Mouse (Mus musculus): ENCODE measurements at regions not wholly inside any gene's neighbourhood (a gene's known extent, or its start where the extent isn't known, plus 50 kb on each side); places are given as distances from the start of the nearest gene placed in this dataset.
A peak's percentile ranks its signal among the peaks of the same experiment; 100 is the strongest.

- H3K9ac ChIP-seq, result no peak overlapping the region
- ATAC-seq, result peak; percentile 40
- WGBS, result 45% methylated on average over 11 of the region's 11 CpGs
Measured at GRCm38 (mm10) chr9:120733681-120734465, 162.6 kb downstream of the Rpl14 start.

GRCm38 (mm10) chr9:120735217-120735616 is 164.0 kb downstream of the Rpl14 start:
- WGBS, result 72% methylated on average over 7 of the region's 7 CpGs
- no peak for ATAC-seq
- H3K9ac ChIP-seq, result no peak overlapping the region
- H3K4me2 ChIP-seq (replicated peaks), result no peak overlapping the region
- no peaks in the 10 kb centered on the region for H3K27me3 ChIP-seq (replicated peaks)
- H3K27ac ChIP-seq, result no peak overlapping the region
- no peaks in the 10 kb centered on the region for H3K9me3 ChIP-seq
- H3K36me3 ChIP-seq, result no peaks in the 10 kb centered on the region
- peaks cover 36% of the 10 kb centered on the region for H3K4me1 ChIP-seq (replicated peaks)
- no peak overlapping the region for H3K4me3 ChIP-seq (replicated peaks)

More at GRCm38 (mm10) chr9:120733681-120734465, 162.6 kb downstream of the Rpl14 start:
- Histone ChIP-seq H3K4me1 (replicated peaks) (peaks cover 23% of the 10 kb centered on the region), H3K27me3 (replicated peaks) (no peaks in the 10 kb centered on the region), H3K27ac (no peak overlapping the region), H3K36me3 (no peaks in the 10 kb centered on the region), H3K9me3 (no peaks in the 10 kb centered on the region), H3K4me3 (replicated peaks) (no peak overlapping the region), H3K4me2 (replicated peaks) (no peak overlapping the region)

GRCm38 (mm10) chr9:120737956-120738355 is 166.7 kb downstream of the Rpl14 start:
- H3K4me1 ChIP-seq (replicated peaks), result peaks cover 28% of the 10 kb centered on the region
- no peak overlapping the region for H3K4me3 ChIP-seq (replicated peaks)
- 0 out of 2 replicates have a peak overlapping the region, but pooled peaks have one; percentile 1 for H3K27ac ChIP-seq
- 27% methylated on average over 1 of the region's 1 CpGs for WGBS
- H3K9ac ChIP-seq, result no peak overlapping the region
- peak; percentile 87 for ATAC-seq
- no peaks in the 10 kb centered on the region for H3K9me3 ChIP-seq
- no peaks in the 10 kb centered on the region for H3K27me3 ChIP-seq (replicated peaks)
- no peak overlapping the region for H3K4me2 ChIP-seq (replicated peaks)
- no peaks in the 10 kb centered on the region for H3K36me3 ChIP-seq

GRCm38 (mm10) chr9:120739199-120739952 is 168.1 kb downstream of the Rpl14 start:
- no peaks in the 10 kb centered on the region for H3K27me3 ChIP-seq (replicated peaks)
- 0 out of 2 replicates have a peak overlapping the region, but pooled peaks have one; percentile 9 for H3K9ac ChIP-seq
- WGBS, result 42% methylated on average over 14 of the region's 14 CpGs
- H3K4me3 ChIP-seq (replicated peaks), result no peak overlapping the region
- H3K9me3 ChIP-seq, result no peaks in the 10 kb centered on the region
- H3K4me2 ChIP-seq (replicated peaks), result no peak overlapping the region
- H3K4me1 ChIP-seq (replicated peaks), result peaks cover 20% of the 10 kb centered on the region
- peak overlapping the region; percentile 61 for H3K27ac ChIP-seq
- no peaks in the 10 kb centered on the region for H3K36me3 ChIP-seq
- peak; percentile 46; the same call in 1 of the 2 replicates for ATAC-seq

GRCm38 (mm10) chr9:120739953-120740524 is 168.8 kb downstream of the Rpl14 start:
- no peaks in the 10 kb centered on the region for H3K27me3 ChIP-seq (replicated peaks)

GRCm38 (mm10) chr9:120741521-120741920 is 170.3 kb downstream of the Rpl14 start:
- H3K36me3 ChIP-seq, result no peaks in the 10 kb centered on the region
- no peak for ATAC-seq
- H3K4me2 ChIP-seq (replicated peaks), result no peak overlapping the region
- H3K4me3 ChIP-seq (replicated peaks), result no peak overlapping the region
- H3K9ac ChIP-seq, result no peak overlapping the region
- no peak overlapping the region for H3K27ac ChIP-seq
- no peaks in the 10 kb centered on the region for H3K27me3 ChIP-seq (replicated peaks)
- H3K9me3 ChIP-seq, result no peaks in the 10 kb centered on the region
- H3K4me1 ChIP-seq (replicated peaks), result peaks cover 20% of the 10 kb centered on the region
- WGBS, result 82% methylated on average over 2 of the region's 2 CpGs

More at GRCm38 (mm10) chr9:120739953-120740524, 168.8 kb downstream of the Rpl14 start:
- Histone ChIP-seq H3K9me3 (no peaks in the 10 kb centered on the region), H3K9ac (0 out of 2 replicates have a peak overlapping the region, but pooled peaks have one; percentile 9), H3K36me3 (no peaks in the 10 kb centered on the region), H3K27ac (peak overlapping the region; percentile 61), H3K4me2 (replicated peaks) (no peak overlapping the region), H3K4me1 (replicated peaks) (peaks cover 20% of the 10 kb centered on the region), H3K4me3 (replicated peaks) (no peak overlapping the region)
- 36% methylated on average over 6 of the region's 6 CpGs for WGBS
- ATAC-seq, result no peak

GRCm38 (mm10) chr9:120743455-120743854 is 172.2 kb downstream of the Rpl14 start:
- H3K27me3 ChIP-seq (replicated peaks), result no peaks in the 10 kb centered on the region
- no peak overlapping the region for H3K9ac ChIP-seq
- H3K4me1 ChIP-seq (replicated peaks), result peaks cover 20% of the 10 kb centered on the region
- H3K4me2 ChIP-seq (replicated peaks), result no peak overlapping the region
- no peak overlapping the region for H3K4me3 ChIP-seq (replicated peaks)
- no peaks in the 10 kb centered on the region for H3K36me3 ChIP-seq
- WGBS, result 69% methylated on average over 9 of the region's 9 CpGs
- no peak for ATAC-seq
- no peak overlapping the region for H3K27ac ChIP-seq
- H3K9me3 ChIP-seq, result no peaks in the 10 kb centered on the region

- no peaks in the 10 kb centered on the region for H3K27me3 ChIP-seq (replicated peaks)
- no peak overlapping the region for H3K9ac ChIP-seq
- no peak for ATAC-seq
- no peaks in the 10 kb centered on the region for H3K36me3 ChIP-seq
- H3K4me1 ChIP-seq (replicated peaks), result no peaks in the 10 kb centered on the region
- no peak overlapping the region for H3K4me3 ChIP-seq (replicated peaks)
- WGBS, result 87% methylated on average over 6 of the region's 6 CpGs
- H3K27ac ChIP-seq, result no peak overlapping the region
- H3K9me3 ChIP-seq, result no peaks in the 10 kb centered on the region
- H3K4me2 ChIP-seq (replicated peaks), result no peak overlapping the region
Measured at GRCm38 (mm10) chr9:120745674-120746073, 174.4 kb downstream of the Rpl14 start.

- no peak overlapping the region for H3K4me3 ChIP-seq (replicated peaks)
- no peak overlapping the region for H3K27ac ChIP-seq
- no peaks in the 10 kb centered on the region for H3K27me3 ChIP-seq (replicated peaks)
- H3K9me3 ChIP-seq, result no peaks in the 10 kb centered on the region
- WGBS, result 79% methylated on average over 4 of the region's 4 CpGs
- no peaks in the 10 kb centered on the region for H3K36me3 ChIP-seq
- no peak for ATAC-seq
- no peak overlapping the region for H3K9ac ChIP-seq
- no peaks in the 10 kb centered on the region for H3K4me1 ChIP-seq (replicated peaks)
- no peak overlapping the region for H3K4me2 ChIP-seq (replicated peaks)
Measured at GRCm38 (mm10) chr9:120750820-120751219, 178.2 kb upstream of the Ctnnb1 start.

- Histone ChIP-seq H3K27me3 (replicated peaks) (no peaks in the 10 kb centered on the region), H3K27ac (no peak overlapping the region), H3K36me3 (no peaks in the 10 kb centered on the region), H3K4me1 (replicated peaks) (no peaks in the 10 kb centered on the region), H3K9ac (no peak overlapping the region), H3K9me3 (no peaks in the 10 kb centered on the region), H3K4me3 (replicated peaks) (no peak overlapping the region), H3K4me2 (replicated peaks) (no peak overlapping the region)
- 88% methylated on average over 5 of the region's 5 CpGs for WGBS
- ATAC-seq, result no peak
Measured at GRCm38 (mm10) chr9:120751686-120752484, 177.1 kb upstream of the Ctnnb1 start.

GRCm38 (mm10) chr9:120754151-120754550 is 174.9 kb upstream of the Ctnnb1 start:
- H3K4me2 ChIP-seq (replicated peaks), result no peak overlapping the region
- ATAC-seq, result no peak
- no peak overlapping the region for H3K27ac ChIP-seq
- H3K9ac ChIP-seq, result no peak overlapping the region
- no peaks in the 10 kb centered on the region for H3K36me3 ChIP-seq
- H3K4me3 ChIP-seq (replicated peaks), result no peak overlapping the region
- no peaks in the 10 kb centered on the region for H3K9me3 ChIP-seq
- H3K27me3 ChIP-seq (replicated peaks), result no peaks in the 10 kb centered on the region
- H3K4me1 ChIP-seq (replicated peaks), result 0 out of 2 replicates have a peak, but pooled peaks cover 4% of the 10 kb centered on the region

GRCm38 (mm10) chr9:120755486-120755885 is 173.5 kb upstream of the Ctnnb1 start:
- H3K9me3 ChIP-seq, result no peaks in the 10 kb centered on the region
- ATAC-seq, result no peak
- WGBS, result 88% methylated on average over 7 of the region's 7 CpGs
- no peak overlapping the region for H3K27ac ChIP-seq
- H3K4me3 ChIP-seq (replicated peaks), result no peak overlapping the region
- no peaks in the 10 kb centered on the region for H3K36me3 ChIP-seq
- H3K4me2 ChIP-seq (replicated peaks), result no peak overlapping the region
- H3K4me1 ChIP-seq (replicated peaks), result 0 out of 2 replicates have a peak, but pooled peaks cover 12% of the 10 kb centered on the region
- no peak overlapping the region for H3K9ac ChIP-seq
- no peaks in the 10 kb centered on the region for H3K27me3 ChIP-seq (replicated peaks)
